Mouse (Mus musculus) heart, adult 2 months (tissue): ENCODE data around the gene Txndc11. TPM values are rescaled to one million over a fixed set of nuclear protein-coding genes. Genes with fewer than 3 reads are reported as not detected.
A peak's percentile ranks its signal among the peaks of the same experiment; 100 is the strongest.

ENCODE experiments used
- DNase-seq, 2 experiments: peaks; one replicate each; pipeline ENCODE4 v3.0.0; 2021
- H3K27ac ChIP-seq: fragments of 200-600 bp; 2 replicates; pipeline ENCODE4 v1.8.1; 2022
- H3K27me3 ChIP-seq: fragments of 200-500 bp; 2 replicates; pipeline ENCODE4 v1.6.1; 2012; ENCODE audit warnings: mild to moderate bottlenecking, low read length, inconsistent platforms, mixed read lengths; ENCODE audit not compliant: control insufficient read depth, insufficient read depth
- H3K36me3 ChIP-seq: fragments of 200-500 bp; 2 replicates; pipeline ENCODE4 v1.6.1; 2012; ENCODE audit warnings: low read length, inconsistent platforms; ENCODE audit not compliant: control insufficient read depth, insufficient read depth
- H3K4me1 ChIP-seq: fragments of 200-500 bp; 2 replicates; pipeline ENCODE4 v1.6.1; 2011; ENCODE audit warnings: low read length; ENCODE audit not compliant: control insufficient read depth, insufficient read depth
- H3K4me3 ChIP-seq: fragments of 200-600 bp; 2 replicates; pipeline ENCODE4 v1.8.1; 2022
- H3K79me2 ChIP-seq: fragments of 200-500 bp; replicated peaks from 2 replicates; pipeline ENCODE4 v1.6.1; 2012; ENCODE audit warnings: mild to moderate bottlenecking, inconsistent platforms, low read length, moderate library complexity, mixed read lengths; ENCODE audit not compliant: control insufficient read depth, insufficient read depth
- H3K9ac ChIP-seq: fragments of 200-500 bp; 2 replicates; pipeline ENCODE4 v1.6.1; 2012; ENCODE audit warnings: low read depth, mild to moderate bottlenecking, control low read depth, inconsistent platforms, low read length, mixed read lengths
- CTCF ChIP-seq: fragments of 200-600 bp; IDR thresholded peaks from 2 replicates; pipeline ENCODE4 v1.8.1; 2022; ENCODE audit warnings: antibody characterized with exemption, mild to moderate bottlenecking, moderate library complexity
- EP300 ChIP-seq: fragments of 200-500 bp; IDR thresholded peaks from 2 replicates; pipeline ENCODE4 v1.6.1; 2011; ENCODE audit warnings: low read depth, low read length, control low read depth; ENCODE audit not compliant: insufficient read depth
- POLR2A ChIP-seq: fragments of 200-500 bp; IDR thresholded peaks from 2 replicates; pipeline ENCODE4 v1.6.1; 2011; ENCODE audit warnings: mild to moderate bottlenecking, low read depth, low read length, control low read depth; ENCODE audit not compliant: insufficient read depth
- WGBS: fragments of 180-500 bp; shearing (Covaris S2); methylation state at CpG from one replicate; pipeline ENCODE4 v1.1.7; 2018; 5-methylcytosine and 5-hydroxymethylcytosine counted together
- intact Hi-C: fragments of 180-260 bp; cut with DNase I; formaldehyde crosslinking; loops from one replicate; pipeline ENCODE4 v1.15.1; 2025
- polyA plus RNA-seq: library from polyadenylated mRNA; depleted of rRNA; stranded (reverse); fragments of >200 nt; gene quantifications from 2 replicates; pipeline ENCODE4 v1.2.3, GENCODE M21; 2012
- total RNA-seq, 2 experiments: library from RNA; stranded (reverse); gene quantifications; 2 replicates each; pipeline ENCODE4 v1.2.3; 2021

The Txndc11 gene
- total and polyA plus RNA-seq, 3 experiments, result 11.2 to 14.8 (median 13.0) TPM

- no peaks in the 10 kb centered on the region; the same call in 1 of the 2 replicates for H3K79me2 ChIP-seq
- H3K4me1 ChIP-seq, result peaks cover 23% of the 10 kb centered on the region
- peaks cover 33% of the 10 kb centered on the region for H3K36me3 ChIP-seq
- no peak for DNase-seq
- intact Hi-C loops, result loop anchor here (2.0 to 5.0 kb wide), 2 partner anchors 24 to 55 kb away; no protein-coding TSS in a partner anchor
- WGBS, result 7% methylated on average over 3 of the region's 3 CpGs
- H3K27ac ChIP-seq, result peak overlapping the region; percentile 44
- H3K27me3 ChIP-seq, result no peaks in the 10 kb centered on the region
- no peak overlapping the region for H3K4me3 ChIP-seq
- no peak for TF ChIP-seq CTCF
- TF ChIP-seq POLR2A, result no peak
- no peak for TF ChIP-seq EP300
- no peak overlapping the region for H3K9ac ChIP-seq
These were observed 41.9 kb downstream of the Txndc11 start for GRCm38 (mm10) chr16:11092523-11092922.

- Histone ChIP-seq H3K9ac (no peak overlapping the region), H3K79me2 (no peaks in the 10 kb centered on the region; the same call in 1 of the 2 replicates), H3K27me3 (no peaks in the 10 kb centered on the region), H3K4me3 (no peak overlapping the region), H3K27ac (peak overlapping the region; percentile 44), H3K4me1 (peaks cover 23% of the 10 kb centered on the region), H3K36me3 (peaks cover 35% of the 10 kb centered on the region)
- 9% methylated on average over 4 of the region's 4 CpGs for WGBS
- TF ChIP-seq EP300 (0 out of 2 replicates have a peak, but pooled peaks have one; percentile 12), POLR2A (no peak), CTCF (no peak)
- intact Hi-C loops, result loop anchor here (2.0 to 5.0 kb wide), 2 partner anchors 23 to 55 kb away; no protein-coding TSS in a partner anchor
- DNase-seq, result no peak
These were observed 42.4 kb downstream of the Txndc11 start for GRCm38 (mm10) chr16:11092061-11092460.

- intact Hi-C loops, result loop anchor here (5.0 kb wide), 1 partner anchor 54 kb away; no protein-coding TSS in a partner anchor
- 52% methylated on average over 10 of the region's 10 CpGs for WGBS
- peak overlapping the region; percentile 44 for H3K27ac ChIP-seq
These were observed 43.4 kb downstream of the Txndc11 start for GRCm38 (mm10) chr16:11090836-11091570.

GRCm38 (mm10) chr16:11086856-11087588, 47.4 kb downstream of the Txndc11 start:
- TF ChIP-seq POLR2A (no peak), CTCF (peak; percentile 44)
- intact Hi-C loops, result no loop called here
- no peaks in the 10 kb centered on the region for H3K27me3 ChIP-seq
- peaks cover 20% of the 10 kb centered on the region for H3K36me3 ChIP-seq
- no peak for DNase-seq
- no peak overlapping the region for H3K27ac ChIP-seq
- WGBS, result 67% methylated on average over 5 of the region's 5 CpGs
- H3K9ac ChIP-seq, result no peak overlapping the region
- no peak overlapping the region for H3K4me3 ChIP-seq
- peaks cover 12% of the 10 kb centered on the region for H3K4me1 ChIP-seq
- no peaks in the 10 kb centered on the region for H3K79me2 ChIP-seq

More at GRCm38 (mm10) chr16:11090836-11091570, 43.4 kb downstream of the Txndc11 start:
- Histone ChIP-seq H3K9ac (no peak overlapping the region), H3K79me2 (no peaks in the 10 kb centered on the region; the same call in 1 of the 2 replicates), H3K27me3 (no peaks in the 10 kb centered on the region), H3K36me3 (peaks cover 35% of the 10 kb centered on the region), H3K4me1 (peaks cover 23% of the 10 kb centered on the region), H3K4me3 (no peak overlapping the region)
- DNase-seq, result no peak
- no peak for TF ChIP-seq POLR2A
- no peak for TF ChIP-seq EP300
- no peak for TF ChIP-seq CTCF

GRCm38 (mm10) chr16:11086299-11086698, 48.2 kb downstream of the Txndc11 start:
- Histone ChIP-seq H3K27ac (no peak overlapping the region), H3K4me3 (no peak overlapping the region), H3K4me1 (peaks cover 7% of the 10 kb centered on the region), H3K27me3 (no peaks in the 10 kb centered on the region), H3K36me3 (peaks cover 12% of the 10 kb centered on the region), H3K79me2 (no peaks in the 10 kb centered on the region), H3K9ac (no peak overlapping the region)
- 94% methylated on average over 3 of the region's 3 CpGs for WGBS
- no peak for DNase-seq
- intact Hi-C loops, result no loop called here
- TF ChIP-seq CTCF (no peak), POLR2A (no peak), EP300 (no peak)

- Histone ChIP-seq H3K9ac (no peak overlapping the region), H3K36me3 (peaks cover 4% of the 10 kb centered on the region), H3K27ac (no peak overlapping the region), H3K4me3 (no peak overlapping the region), H3K4me1 (no peaks in the 10 kb centered on the region), H3K79me2 (no peaks in the 10 kb centered on the region), H3K27me3 (no peaks in the 10 kb centered on the region)
- TF ChIP-seq EP300 (no peak), POLR2A (no peak), CTCF (no peak)
- WGBS, result 89% methylated on average over 8 of the region's 8 CpGs
- intact Hi-C loops, result no loop called here
- DNase-seq, result no peak
These were observed 50.3 kb downstream of the Txndc11 start for GRCm38 (mm10) chr16:11084181-11084580.
